Mouse (Mus musculus): ENCODE measurements around the gene Med13l. TPM values are rescaled to one million over a fixed set of nuclear protein-coding genes. Genes with fewer than 3 reads are reported as not detected.
A peak's percentile ranks its signal among the peaks of the same experiment; 100 is the strongest.

The Med13l gene
- polyA plus RNA-seq, 1 experiment, result 30.9 TPM

- no peak for DNase-seq (ENCODE audit: extremely low spot score in 1 of 2, low spot score in 1 of 2)
Measured at GRCm38 (mm10) chr5:118686021-118686420, 125.5 kb downstream of the Med13l start.

GRCm38 (mm10) chr5:118688886-118689835 is 128.7 kb downstream of the Med13l start:
- DNase-seq (ENCODE audit: extremely low spot score in 1 of 2, low spot score in 1 of 2), result no peak

- no peak for DNase-seq (ENCODE audit: extremely low spot score in 1 of 2, low spot score in 1 of 2)
Measured at GRCm38 (mm10) chr5:118691025-118691709, 130.7 kb downstream of the Med13l start.

GRCm38 (mm10) chr5:118691710-118692040 is 131.2 kb downstream of the Med13l start:
- DNase-seq (ENCODE audit: extremely low spot score in 1 of 2, low spot score in 1 of 2), result no peak

- DNase-seq (ENCODE audit: extremely low spot score in 1 of 2, low spot score in 1 of 2), result no peak
Measured at GRCm38 (mm10) chr5:118693996-118694395, 133.5 kb downstream of the Med13l start.

- no peak for DNase-seq (ENCODE audit: extremely low spot score in 1 of 2, low spot score in 1 of 2)
Measured at GRCm38 (mm10) chr5:118697073-118697472, 136.6 kb downstream of the Med13l start.

GRCm38 (mm10) chr5:118700978-118701377 is 140.5 kb downstream of the Med13l start:
- no peak for DNase-seq (ENCODE audit: extremely low spot score in 1 of 2, low spot score in 1 of 2)

GRCm38 (mm10) chr5:118702674-118703073 is 142.2 kb downstream of the Med13l start:
- no peak for DNase-seq (ENCODE audit: extremely low spot score in 1 of 2, low spot score in 1 of 2)

GRCm38 (mm10) chr5:118704148-118704547 is 143.7 kb downstream of the Med13l start:
- DNase-seq (ENCODE audit: extremely low spot score in 1 of 2, low spot score in 1 of 2), result no peak

GRCm38 (mm10) chr5:118704960-118705359 is 144.5 kb downstream of the Med13l start:
- DNase-seq (ENCODE audit: extremely low spot score in 1 of 2, low spot score in 1 of 2), result no peak

- no peak for DNase-seq (ENCODE audit: extremely low spot score in 1 of 2, low spot score in 1 of 2)
Measured at GRCm38 (mm10) chr5:118706009-118706408, 145.5 kb downstream of the Med13l start.

- no peak for DNase-seq (ENCODE audit: extremely low spot score in 1 of 2, low spot score in 1 of 2)
Measured at GRCm38 (mm10) chr5:118706414-118706813, 145.9 kb downstream of the Med13l start.

- no peak for DNase-seq (ENCODE audit: extremely low spot score in 1 of 2, low spot score in 1 of 2)
Measured at GRCm38 (mm10) chr5:118707501-118707900, 147.0 kb downstream of the Med13l start.

- DNase-seq (ENCODE audit: extremely low spot score in 1 of 2, low spot score in 1 of 2), result peak in 1 of 2 experiments; percentile 83
Measured at GRCm38 (mm10) chr5:118708215-118708949, 147.9 kb downstream of the Med13l start.

- no peak for DNase-seq (ENCODE audit: extremely low spot score in 1 of 2, low spot score in 1 of 2)
Measured at GRCm38 (mm10) chr5:118709847-118710251, 149.4 kb downstream of the Med13l start.

GRCm38 (mm10) chr5:118715518-118715917 is 155.0 kb downstream of the Med13l start:
- DNase-seq (ENCODE audit: extremely low spot score in 1 of 2, low spot score in 1 of 2), result no peak

- peak; percentile 42 to 71 for DNase-seq (ENCODE audit: extremely low spot score in 1 of 2, low spot score in 1 of 2)
Measured at GRCm38 (mm10) chr5:118716295-118717271, 156.1 kb downstream of the Med13l start.

- no peak for DNase-seq (ENCODE audit: extremely low spot score in 1 of 2, low spot score in 1 of 2)
Measured at GRCm38 (mm10) chr5:118717456-118717855, 157.0 kb downstream of the Med13l start.

- no peak for DNase-seq (ENCODE audit: extremely low spot score in 1 of 2, low spot score in 1 of 2)
Measured at GRCm38 (mm10) chr5:118718070-118718469, 157.6 kb downstream of the Med13l start.

GRCm38 (mm10) chr5:118721416-118721815 is 160.9 kb downstream of the Med13l start:
- DNase-seq (ENCODE audit: extremely low spot score in 1 of 2, low spot score in 1 of 2), result no peak
